Mouse (Mus musculus): ENCODE measurements around the gene Pja2.
"Not testable (repeated sequence)": the region's sequence is repeated elsewhere in the genome, so short reads cannot be mapped to it uniquely, and the experiment has no call there.

Pja2 gene

GRCm38 (mm10) chr17:64331898-64332769 lies at the start of gene Pja2:
Gene Pja2, minus strand, starts transcription at chr17:64331916.
- DNase-seq (ENCODE audit: low read depth, low spot score), result peak; percentile 99

DNA sequence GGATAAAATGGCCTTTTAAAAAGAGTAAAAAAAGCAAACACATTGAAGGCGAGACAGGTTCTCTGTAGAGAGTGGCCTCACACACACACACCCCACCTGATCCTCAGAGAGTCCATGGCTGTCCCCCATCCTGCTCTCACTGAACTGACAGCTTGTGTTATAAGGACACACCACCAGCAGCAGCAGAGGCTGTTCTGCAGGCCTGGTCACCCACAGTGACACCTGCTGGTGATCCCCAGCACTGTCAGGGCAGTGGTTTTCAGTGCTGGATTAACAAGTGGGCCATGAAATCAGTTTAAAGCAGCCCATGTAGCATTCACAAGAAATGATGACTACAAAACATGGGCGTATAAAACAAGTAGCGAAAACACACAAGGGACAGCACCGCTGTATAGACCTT lies 43.6 kb upstream of the Pja2 start:
- peak; percentile 68 for DNase-seq (ENCODE audit: low read depth, low spot score)

DNA sequence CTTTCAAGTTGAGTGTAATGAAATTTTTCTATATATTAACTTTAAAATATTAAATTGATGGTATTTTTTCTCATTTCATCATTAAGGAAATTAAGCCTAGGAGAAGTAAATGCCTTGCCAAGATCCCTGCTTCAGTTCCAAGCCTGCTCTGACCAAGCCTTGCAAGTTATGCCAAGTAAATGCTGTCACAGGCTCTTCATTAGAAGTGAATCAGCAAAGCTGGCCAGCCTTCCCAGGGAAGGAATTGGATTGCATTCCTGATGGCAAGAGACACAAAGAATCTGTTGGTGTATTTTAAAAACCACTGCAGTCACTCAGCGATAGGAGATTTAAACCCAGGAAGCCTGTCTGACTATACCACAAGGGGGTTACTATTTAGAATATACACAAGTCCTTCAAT lies 32.0 kb upstream of the Pja2 start:
- no peak for DNase-seq (ENCODE audit: low read depth, low spot score)

GRCm38 (mm10) chr17:64362570-64362969 lies 30.9 kb upstream of the Pja2 start:
- DNase-seq (ENCODE audit: low read depth, low spot score), result no peak

- no peak for DNase-seq (ENCODE audit: low read depth, low spot score)
Measured at GRCm38 (mm10) chr17:64361911-64362425, 30.3 kb upstream of the Pja2 start.

DNA sequence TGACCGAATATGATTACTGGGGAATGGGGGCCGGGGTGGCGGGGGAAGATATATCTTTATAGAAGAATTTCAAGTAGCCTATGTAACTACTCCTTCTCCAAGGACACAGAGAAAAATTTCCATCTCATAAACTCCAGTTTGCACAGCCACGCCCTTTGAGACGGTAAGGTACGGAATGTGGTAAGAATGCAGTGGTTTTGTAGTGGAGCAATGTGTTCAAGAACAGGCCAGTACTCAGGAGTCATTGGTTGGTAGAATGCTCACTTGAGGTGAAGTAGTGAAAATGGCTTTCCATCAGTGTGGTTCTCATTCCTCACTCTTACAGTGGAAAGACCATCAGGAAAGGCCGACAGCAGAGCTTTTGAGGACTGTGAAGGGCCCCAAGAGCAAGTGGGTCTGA lies 22.2 kb upstream of the Pja2 start:
- DNase-seq (ENCODE audit: low read depth, low spot score), result no peak

DNA sequence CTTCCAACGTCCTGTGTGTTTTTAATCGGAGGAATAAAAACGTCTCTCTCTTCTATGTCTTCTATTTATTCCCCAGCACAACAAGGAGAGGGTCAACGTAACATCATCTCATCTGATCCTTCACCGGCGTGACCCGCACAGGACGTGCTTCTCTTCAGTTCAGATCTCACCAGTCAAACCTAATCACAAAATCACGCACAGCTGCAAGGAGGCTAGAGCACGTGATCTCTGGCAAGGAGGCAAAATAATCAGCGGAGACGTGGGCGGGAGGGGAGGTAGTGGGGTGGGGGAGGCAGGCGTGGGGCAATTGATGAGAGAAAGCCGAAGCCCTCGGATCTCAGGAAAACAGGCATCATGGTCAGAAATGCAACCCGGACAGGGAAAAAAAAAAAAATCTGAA lies 14.4 kb upstream of the Pja2 start:
- DNase-seq (ENCODE audit: low read depth, low spot score), result no peak

- no peak for DNase-seq (ENCODE audit: low read depth, low spot score)
Measured at GRCm38 (mm10) chr17:64344576-64345172, 13.0 kb upstream of the Pja2 start.

GRCm38 (mm10) chr17:64341698-64342097 lies 10.0 kb upstream of the Pja2 start:
- DNase-seq (ENCODE audit: low read depth, low spot score), result no peak

- no peak for DNase-seq (ENCODE audit: low read depth, low spot score)
Measured at GRCm38 (mm10) chr17:64339752-64340151, 8.0 kb upstream of the Pja2 start.

DNA sequence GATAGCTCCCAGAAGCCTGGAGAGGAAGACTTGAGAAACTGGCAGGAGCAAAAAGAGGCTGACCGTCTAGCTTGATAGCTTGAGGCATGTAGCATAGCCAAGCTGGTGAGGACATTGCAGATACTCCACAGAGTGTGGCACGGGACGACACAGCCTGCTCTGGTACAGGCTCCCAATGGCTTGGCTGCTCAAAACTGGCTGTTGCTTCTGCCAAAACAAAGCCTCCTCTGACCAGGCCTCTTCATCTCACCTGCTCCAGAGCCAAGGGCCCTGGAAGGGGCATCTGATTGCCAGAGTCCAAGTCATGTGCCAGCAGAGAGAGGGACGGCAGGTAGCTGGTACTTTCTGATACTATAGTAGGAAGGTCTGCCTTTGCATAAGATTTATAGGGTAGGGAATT lies 5.5 kb upstream of the Pja2 start:
- no peak for DNase-seq (ENCODE audit: low read depth, low spot score)

DNA sequence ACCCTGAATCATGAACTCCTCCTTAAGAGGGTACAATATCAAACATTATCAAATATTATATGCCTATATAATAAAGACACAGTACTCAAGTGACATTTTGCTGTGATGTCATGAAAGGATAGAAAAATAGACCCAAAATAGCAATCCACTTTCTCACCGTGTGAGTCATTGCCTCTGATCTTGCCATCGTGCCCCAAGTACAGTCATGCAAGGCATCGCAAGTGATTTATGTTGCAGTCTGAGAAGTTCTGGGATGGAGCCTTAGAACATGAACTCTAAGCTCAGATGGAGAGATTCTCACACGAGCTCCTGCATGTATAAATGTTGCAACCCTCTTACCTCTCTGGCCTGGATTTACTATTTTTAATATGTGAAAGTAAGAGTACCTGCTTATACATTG lies 2.2 kb upstream of the Pja2 start:
- DNase-seq (ENCODE audit: low read depth, low spot score), result no peak

DNA sequence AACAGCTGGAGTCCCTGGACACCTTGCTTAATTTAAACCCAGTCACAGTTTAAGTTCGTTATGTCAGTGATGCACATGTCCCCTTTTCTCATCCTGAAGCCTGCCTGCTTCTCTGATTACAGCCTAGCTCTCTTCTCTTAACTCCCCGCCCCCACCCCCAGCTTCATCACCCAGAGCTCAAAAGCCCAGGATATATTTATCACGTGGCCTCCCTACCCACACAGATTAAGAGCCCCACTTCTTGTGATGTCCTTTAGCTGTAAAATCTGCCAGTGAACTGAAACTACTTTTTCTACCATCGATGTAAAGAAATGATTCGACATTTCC lies 1.0 kb upstream of the Pja2 start:
- DNase-seq (ENCODE audit: low read depth, low spot score), result no peak

GRCm38 (mm10) chr17:64331291-64331897 lies 322 bp downstream of the Pja2 start:
- no peak for DNase-seq (ENCODE audit: low read depth, low spot score)

DNA sequence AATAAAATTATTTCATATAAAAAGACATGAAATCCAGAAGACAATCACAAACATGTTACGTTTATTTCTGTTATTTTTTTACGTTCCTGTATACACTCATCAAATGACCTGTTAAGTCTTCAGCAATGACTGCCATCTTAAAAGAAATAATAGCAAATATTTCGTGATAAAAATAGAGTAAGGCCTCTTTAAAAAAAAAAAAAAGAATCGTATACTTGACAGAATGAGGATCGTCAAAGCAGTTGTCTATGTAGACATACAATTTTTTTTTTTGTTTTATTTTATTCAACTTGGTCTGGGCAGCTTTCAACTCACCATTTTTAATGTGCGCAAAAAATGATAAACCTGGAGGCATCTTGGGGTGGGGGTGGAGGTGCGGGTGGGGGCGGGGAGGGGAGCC lies 831 bp downstream of the Pja2 start:
- DNase-seq (ENCODE audit: low read depth, low spot score), result peak; percentile 14

DNA sequence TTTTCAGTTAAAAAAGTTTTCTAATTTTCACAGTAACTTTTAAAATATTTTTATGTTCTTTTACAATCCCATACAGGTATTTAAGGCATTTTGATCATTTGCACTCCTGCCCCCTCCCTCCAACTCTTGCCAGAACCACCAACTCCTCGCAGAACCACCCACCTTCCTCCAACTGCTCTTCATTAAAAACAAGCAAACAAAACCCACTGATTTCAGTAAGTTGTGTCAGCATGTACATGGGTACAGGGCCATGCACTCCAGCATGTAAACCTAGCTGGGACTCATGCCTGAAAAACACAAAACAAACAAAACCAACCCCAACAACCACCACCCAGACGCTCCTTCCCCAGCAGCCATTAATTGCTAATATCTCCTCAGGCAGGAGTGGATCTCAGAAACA lies 7.2 kb downstream of the Pja2 start:
- no peak for DNase-seq (ENCODE audit: low read depth, low spot score)

DNA sequence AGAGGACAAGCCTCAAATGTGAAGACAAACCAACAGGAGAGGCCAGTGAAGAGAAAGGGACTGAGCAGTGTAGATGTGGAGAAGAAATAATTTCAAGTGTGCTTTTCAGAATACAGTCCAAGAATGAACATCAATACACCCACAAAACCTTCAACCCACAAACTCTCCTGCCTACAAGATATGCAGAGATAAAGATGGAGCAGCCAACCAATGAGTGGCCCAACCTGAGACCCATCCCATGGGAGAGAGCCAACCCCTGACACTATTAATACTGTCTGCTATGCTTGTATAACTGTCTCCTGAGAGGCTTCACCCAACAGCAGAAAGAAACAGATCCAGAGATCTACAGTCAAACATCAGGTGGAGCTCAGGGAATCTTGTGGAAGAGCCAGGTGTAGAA lies 16.3 kb downstream of the Pja2 start:
- DNase-seq (ENCODE audit: low read depth, low spot score), result no peak

- DNase-seq (ENCODE audit: low read depth, low spot score), result not testable (repeated sequence)
Measured at GRCm38 (mm10) chr17:64314523-64314922, 17.2 kb downstream of the Pja2 start.

GRCm38 (mm10) chr17:64297628-64298027 lies 34.1 kb downstream of the Pja2 start:
- DNase-seq (ENCODE audit: low read depth, low spot score), result no peak

GRCm38 (mm10) chr17:64292740-64293139 lies 39.0 kb downstream of the Pja2 start:
- DNase-seq (ENCODE audit: low read depth, low spot score), result no peak

- no peak for DNase-seq (ENCODE audit: low read depth, low spot score)
Measured at GRCm38 (mm10) chr17:64289684-64290083, 42.0 kb downstream of the Pja2 start.

DNA sequence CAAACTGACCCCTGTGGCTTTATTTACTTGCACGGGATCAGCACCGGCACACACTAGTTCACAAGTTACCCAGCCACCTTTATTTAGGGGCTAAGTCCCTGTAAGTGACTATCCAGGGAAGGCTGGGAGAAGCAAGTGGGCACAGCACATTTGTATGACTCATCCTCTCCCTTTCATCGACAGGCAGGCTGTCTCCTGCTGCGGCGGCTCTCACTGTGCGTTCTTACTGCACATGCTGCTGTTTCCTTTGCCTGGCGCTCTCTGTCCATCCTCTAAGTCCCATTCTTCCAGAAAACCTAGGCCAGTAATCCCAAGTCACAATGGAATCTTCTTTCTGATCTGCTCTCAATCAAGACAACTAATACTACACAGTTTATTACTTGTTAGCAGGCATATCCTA lies 43.7 kb downstream of the Pja2 start:
- no peak for DNase-seq (ENCODE audit: low read depth, low spot score)

DNA sequence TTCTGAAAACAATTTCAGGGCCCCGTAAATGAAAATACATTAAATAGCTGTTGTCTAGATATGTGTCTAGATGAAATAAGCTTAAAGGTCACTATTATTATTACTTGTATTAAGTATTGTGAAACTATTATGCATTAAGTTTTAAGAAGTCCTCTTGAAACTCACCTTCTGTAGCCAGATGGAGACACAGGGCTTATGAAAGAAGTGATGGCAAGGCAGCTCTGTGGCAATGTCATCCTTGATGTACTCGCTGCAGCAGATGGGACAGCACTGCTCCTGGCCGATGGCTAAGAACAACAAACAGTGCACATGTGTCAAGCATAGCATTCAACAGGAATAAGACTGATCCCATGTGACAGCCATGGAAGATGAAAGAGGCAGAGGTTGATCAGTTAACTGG lies 44.9 kb downstream of the Pja2 start:
- no peak for DNase-seq (ENCODE audit: low read depth, low spot score)
